20 mouse cellular contexts compared by ENCODE assay signal in genomic region chr12:50594506-50594905, GRCm38 (mm10). TPM values are rescaled to one million over a fixed set of nuclear protein-coding genes. Genes with fewer than 3 reads are reported as not detected.
DNase-seq lines count a peak whose midpoint lies in the region; ATAC-seq and TF ChIP-seq lines count a peak whose summit lies in the region.
"Had no signal": no experiment of that assay in that cellular context is flagged by ENCODE, and none has a peak within 500 bp of the region (broad histone marks: within the 10 kb centered on the region; RNA-seq: fewer than 3 reads in every experiment).

No protein-coding gene starts in this region.

- H3K4me3 ChIP-seq in heart, embryonic 13.5 days = no peak overlapping the region
- no peak overlapping the region for H3K4me3 ChIP-seq in heart, adult 2 months
- no peak overlapping the region for H3K4me3 ChIP-seq in lung, embryonic 14.5 days (ENCODE audit: low read depth, low read length)
- no peak overlapping the region for H3K4me3 ChIP-seq in midbrain, embryonic 14.5 days (replicated peaks; ENCODE audit: low read depth, low read length)
- H3K4me3 ChIP-seq: erythroblast, embryonic 14.5 days; hindbrain, embryonic 12.5 days; intestine, embryonic 15.5 days; kidney, embryonic 15.5 days; left cerebral cortex, adult 2 months; limb, embryonic 13.5 days; liver, embryonic 15.5 days had no signal

- no peak overlapping the region for H3K4me2 ChIP-seq in heart, embryonic 13.5 days
- no peak overlapping the region for H3K4me2 ChIP-seq in lung, embryonic 14.5 days
- H3K4me2 ChIP-seq in midbrain, embryonic 14.5 days (ENCODE audit: low read length) = no peak overlapping the region
- H3K4me2 ChIP-seq: hindbrain, embryonic 12.5 days; intestine, embryonic 15.5 days; kidney, embryonic 15.5 days; limb, embryonic 13.5 days; liver, embryonic 15.5 days had no signal

- peak overlapping the region; percentile 36; the same call in 1 of the 2 replicates for H3K27ac ChIP-seq in heart, embryonic 13.5 days (replicated peaks)
- no peak overlapping the region for H3K27ac ChIP-seq in heart, adult 2 months
- H3K27ac ChIP-seq in lung, embryonic 14.5 days (ENCODE audit: low read depth) = no peak overlapping the region
- H3K27ac ChIP-seq in midbrain, embryonic 14.5 days (replicated peaks; ENCODE audit: low read depth, low read length) = no peak overlapping the region
- H3K27ac ChIP-seq: hindbrain, embryonic 12.5 days; intestine, embryonic 15.5 days; kidney, embryonic 15.5 days; left cerebral cortex, adult 2 months; limb, embryonic 13.5 days; liver, embryonic 15.5 days had no signal

- intact Hi-C loops in heart, adult 2 months (cut with DNase I) = no loop called here

- H3K36me3 ChIP-seq in heart, embryonic 13.5 days = no peaks in the 10 kb centered on the region
- H3K36me3 ChIP-seq in heart, adult 2 months (ENCODE audit: control insufficient read depth, insufficient read depth, low read length) = no peaks in the 10 kb centered on the region
- no peaks in the 10 kb centered on the region for H3K36me3 ChIP-seq in lung, embryonic 14.5 days (ENCODE audit: insufficient read depth)
- no peaks in the 10 kb centered on the region for H3K36me3 ChIP-seq in midbrain, embryonic 14.5 days (ENCODE audit: control insufficient read depth, insufficient read depth, low read length)
- H3K36me3 ChIP-seq: G1E; hindbrain, embryonic 12.5 days; intestine, embryonic 15.5 days; kidney, embryonic 15.5 days; limb, embryonic 13.5 days; liver, embryonic 15.5 days had no signal

- H3K4me1 ChIP-seq in heart, embryonic 13.5 days = peaks cover 45% of the 10 kb centered on the region
- H3K4me1 ChIP-seq in heart, adult 2 months (ENCODE audit: control insufficient read depth, insufficient read depth, low read length) = no peaks in the 10 kb centered on the region
- no peaks in the 10 kb centered on the region for H3K4me1 ChIP-seq in lung, embryonic 14.5 days (ENCODE audit: insufficient read depth)
- no peaks in the 10 kb centered on the region for H3K4me1 ChIP-seq in midbrain, embryonic 14.5 days (ENCODE audit: control insufficient read depth, insufficient read depth, low read length)
- H3K4me1 ChIP-seq: hindbrain, embryonic 12.5 days; intestine, embryonic 15.5 days; kidney, embryonic 15.5 days; limb, embryonic 13.5 days; liver, embryonic 15.5 days had no signal

- 31% methylated on average over 6 of the region's 6 CpGs for WGBS in heart, embryonic 13.5 days
- 47% methylated on average over 6 of the region's 6 CpGs for WGBS in heart, adult 2 months
- WGBS in lung, embryonic 14.5 days = 55% methylated on average over 6 of the region's 6 CpGs
- WGBS in midbrain, embryonic 14.5 days = 89% methylated on average over 6 of the region's 6 CpGs

- DNase-seq in heart, adult 2 months = no peak
- DNase-seq in right cerebral cortex, postnatal 4 days = peak; percentile 25
- no peak for DNase-seq in right cerebral cortex, postnatal 25 days
- DNase-seq in lung, embryonic 14.5 days = peak; percentile 60
- no peak for DNase-seq in midbrain, embryonic 14.5 days
- DNase-seq in natural killer cell, adult 2 months (ENCODE audit: low spot score in 2 of 2) = no peak
- DNase-seq: adrenal gland, adult 8-10 months; cerebellum, adult 8-10 months; gastrocnemius, postnatal 25 days had no signal

- no peak overlapping the region for H3K9ac ChIP-seq in heart, embryonic 13.5 days
- H3K9ac ChIP-seq in heart, adult 2 months (ENCODE audit: low read depth, low read length) = no peak overlapping the region
- H3K9ac ChIP-seq in lung, embryonic 14.5 days = no peak overlapping the region
- no peak overlapping the region for H3K9ac ChIP-seq in midbrain, embryonic 14.5 days (replicated peaks; ENCODE audit: low read length)
- H3K9ac ChIP-seq: hindbrain, embryonic 12.5 days; intestine, embryonic 15.5 days; kidney, embryonic 15.5 days; limb, embryonic 13.5 days; liver, embryonic 15.5 days had no signal

- TF ChIP-seq EP300 in heart, adult 2 months (IDR thresholded peaks at IDR 0.05; ENCODE audit: insufficient read depth, low read depth, low read length) = no peak

- H3K79me2 ChIP-seq in heart, adult 2 months (replicated peaks; ENCODE audit: control insufficient read depth, insufficient read depth, low read length) = no peaks in the 10 kb centered on the region

- ATAC-seq in heart, embryonic 13.5 days (ENCODE audit: extremely low read depth, insufficient number of reproducible peaks, low FRiP score, low TSS enrichment) = no peak
- ATAC-seq in lung, embryonic 14.5 days (ENCODE audit: insufficient read depth) = peak; percentile 54; the same call in 1 of the 2 replicates
- ATAC-seq in midbrain, embryonic 14.5 days (ENCODE audit: low FRiP score, low TSS enrichment) = no peak
- ATAC-seq: intestine, embryonic 15.5 days had no signal

- TF ChIP-seq CTCF in heart, adult 2 months (IDR thresholded peaks at IDR 0.05) = no peak
- no peak for TF ChIP-seq CTCF in lung, embryonic 14.5 days (IDR thresholded peaks at IDR 0.05; ENCODE audit: low read depth)

- no peaks in the 10 kb centered on the region for H3K27me3 ChIP-seq in heart, embryonic 13.5 days (replicated peaks)
- no peaks in the 10 kb centered on the region for H3K27me3 ChIP-seq in heart, adult 2 months (ENCODE audit: control insufficient read depth, insufficient read depth, low read length)
- no peaks in the 10 kb centered on the region for H3K27me3 ChIP-seq in lung, embryonic 14.5 days (ENCODE audit: insufficient read depth, low read length)
- H3K27me3 ChIP-seq in midbrain, embryonic 14.5 days (ENCODE audit: control insufficient read depth, insufficient read depth, low read length) = no peaks in the 10 kb centered on the region
- H3K27me3 ChIP-seq: hindbrain, embryonic 12.5 days; intestine, embryonic 15.5 days; kidney, embryonic 15.5 days; limb, embryonic 13.5 days; liver, embryonic 15.5 days had no signal

- no peaks in the 10 kb centered on the region for H3K9me3 ChIP-seq in heart, embryonic 13.5 days
- H3K9me3 ChIP-seq in lung, embryonic 14.5 days (ENCODE audit: low read depth, low read length) = no peaks in the 10 kb centered on the region
- H3K9me3 ChIP-seq in midbrain, embryonic 14.5 days (ENCODE audit: control insufficient read depth, low read length) = no peaks in the 10 kb centered on the region
- H3K9me3 ChIP-seq: hindbrain, embryonic 12.5 days; intestine, embryonic 15.5 days; kidney, embryonic 15.5 days; limb, embryonic 13.5 days; liver, embryonic 15.5 days had no signal

- TF ChIP-seq POLR2A in heart, adult 2 months (IDR thresholded peaks at IDR 0.05; ENCODE audit: insufficient read depth, low read depth, low read length) = no peak

RNA-seq across cellular contexts. Expression of gene Prkd1, which starts 54.4 kb away (rescaled TPM):
- polyA plus RNA-seq in heart, embryonic 13.5 days (2015; fragmentation: Nextera tagmentation; extraction: Ambion mirVana) = 4.3 and 4.5 TPM in 2 replicates
- total RNA-seq in heart, adult 2 months (2021) = 1 to 10 TPM; 5.4 to 6.6 TPM
- polyA plus RNA-seq in heart, adult 2 months (2012; rRNA removed) = 2.6 and 5.0 TPM in 2 replicates
- 5.9 and 6.5 TPM in 2 replicates for polyA plus RNA-seq in lung, embryonic 14.5 days (2014; fragmentation: Nextera tagmentation; extraction: Ambion mirVana)
- 1.8 and 2.8 TPM in 2 replicates for polyA plus RNA-seq in midbrain, embryonic 14.5 days (2014; fragmentation: Nextera tagmentation; extraction: Ambion mirVana)
- total RNA-seq: megakaryocyte-erythroid progenitor cell, adult 5-6 weeks; neutrophil, adult 5-6 weeks had no signal
- polyA plus RNA-seq: G1E had no signal

Comparison
In these comparisons a context has a peak if more than half of its experiments do, and no peak if none do; other contexts are left out.
1. DNase-seq: peak in right cerebral cortex, postnatal 4 days (single experiment) and lung, embryonic 14.5 days (single experiment); none in heart, adult 2 months (0 of 2), right cerebral cortex, postnatal 25 days (single experiment), midbrain, embryonic 14.5 days (single experiment) and natural killer cell, adult 2 months (0 of 2).